Mouse (Mus musculus): ENCODE results near the gene Kif3a.

- TF ChIP-seq CTCF (conservative IDR thresholded peaks at IDR 0.05; ENCODE audit: low read length) (no peak), POU5F1 (IDR thresholded peaks at IDR 0.05; ENCODE audit: borderline replicate concordance, low read length) (no peak), NANOG (IDR thresholded peaks at IDR 0.05; ENCODE audit: borderline replicate concordance, low read length) (no peak)
Measured at GRCm38 (mm10) chr11:53529253-53529557, 38.0 kb upstream of the Kif3a start.

Measured in E14TG2a.4 (cell line).